Mouse (Mus musculus) liver, postnatal 0 days (tissue): ENCODE measurements around the gene Pax7.

ENCODE experiments used
- CTCF ChIP-seq: sonication (generic); IDR thresholded peaks from 2 replicates; pipeline ENCODE4 v1.5.1; 2016; ENCODE audit warnings: antibody characterized with exemption, low read depth
- EP300 ChIP-seq: IDR thresholded peaks from 2 replicates; pipeline ENCODE4 v1.6.1; 2016; ENCODE audit warnings: antibody characterized with exemption, low read depth, mild to moderate bottlenecking

DNA sequence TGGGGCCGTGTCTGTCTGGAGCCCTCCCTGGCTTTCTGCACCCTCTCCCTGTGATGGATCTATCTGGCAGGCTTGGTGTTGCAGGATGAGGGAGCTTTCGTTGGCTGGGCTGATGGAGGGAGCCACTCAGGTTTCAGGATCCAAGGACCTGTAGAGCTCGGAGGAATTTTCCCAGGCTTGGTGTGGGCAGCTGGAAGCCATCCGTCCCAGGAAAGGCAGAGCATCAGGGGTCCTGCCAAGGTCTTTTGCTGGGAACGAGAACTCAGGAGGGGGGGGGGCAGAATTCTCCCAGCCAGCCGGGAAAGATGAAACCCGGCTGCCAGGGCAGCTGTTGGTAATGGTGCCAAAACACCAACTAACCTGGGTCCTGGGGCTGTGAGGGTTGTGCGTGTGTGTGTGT lies 134.7 kb downstream of the Pax7 start:
- no peak for TF ChIP-seq CTCF
- no peak for TF ChIP-seq EP300
